13 mouse cellular contexts compared by ENCODE assay signal in genomic region chr10:56793074-56793473, GRCm38 (mm10).
A peak's percentile ranks its signal among the peaks of the same experiment; 100 is the strongest.
DNase-seq lines count a peak whose midpoint lies in the region; ATAC-seq and TF ChIP-seq lines count a peak whose summit lies in the region.
"Had no signal": no experiment of that assay in that cellular context is flagged by ENCODE, and none has a peak within 500 bp of the region (broad histone marks: within the 10 kb centered on the region; RNA-seq: fewer than 3 reads in every experiment).

No protein-coding gene starts in this region.

- DNase-seq in liver, adult 2 months (ENCODE audit: extremely low read depth, low read depth, low spot score) = peak; percentile 56
- DNase-seq in liver = no peak
- peak; percentile 75 for DNase-seq in kidney, postnatal 0 days (ENCODE audit: low spot score)
- DNase-seq in skeletal muscle tissue, adult 2 months (ENCODE audit: low read depth, low spot score) = peak; percentile 10
- no peak for DNase-seq in layer of hippocampus, adult 8-10 months (ENCODE audit: low spot score in 2 of 2)
- DNase-seq: cerebellum, postnatal 10 days; thymus, postnatal 4 days had no signal

- H3K4me2 ChIP-seq in kidney, postnatal 0 days (ENCODE audit: low read length) = no peak overlapping the region
- H3K4me2 ChIP-seq: heart, embryonic 12.5 days; hindbrain, embryonic 14.5 days had no signal

- H3K9ac ChIP-seq in liver, adult 2 months (ENCODE audit: low read depth, low read length) = no peak overlapping the region
- H3K9ac ChIP-seq in kidney, postnatal 0 days (ENCODE audit: low read depth, low read length) = no peak overlapping the region
- H3K9ac ChIP-seq: heart, embryonic 12.5 days; hindbrain, embryonic 14.5 days had no signal

- peak; percentile 92 for ATAC-seq in common myeloid progenitor, adult 5-6 weeks (replicated peaks; ENCODE audit: low read depth, poor library complexity, severe bottlenecking)
- ATAC-seq in kidney, postnatal 0 days (replicated peaks; ENCODE audit: low FRiP score, low read depth) = peak; percentile 73
- ATAC-seq in cerebellum, adult (ENCODE audit: insufficient number of reproducible peaks, low FRiP score, low TSS enrichment) = no peak
- ATAC-seq: CD4-positive, CD25-positive, alpha-beta regulatory T cell, adult 4 months had no signal

- 65% methylated on average over 8 of the region's 8 CpGs for WGBS in liver, adult 2 months
- WGBS in kidney, postnatal 0 days = 27% methylated on average over 8 of the region's 8 CpGs

- no peak for TF ChIP-seq POLR2A in liver, adult 2 months (IDR thresholded peaks at IDR 0.05; ENCODE audit: extremely low read depth, insufficient read depth, low read length)

- no peak overlapping the region for H3K27ac ChIP-seq in liver, adult 2 months (replicated peaks; ENCODE audit: insufficient read depth, low read depth, low read length)
- peak overlapping the region; percentile 54; the same call in 1 of the 2 replicates for H3K27ac ChIP-seq in kidney, postnatal 0 days
- H3K27ac ChIP-seq: forebrain, embryonic 10.5 days; hindbrain, embryonic 14.5 days had no signal

- no peaks in the 10 kb centered on the region for H3K79me2 ChIP-seq in liver, adult 2 months (ENCODE audit: control insufficient read depth, insufficient read depth, low read length)

- H3K27me3 ChIP-seq in liver, adult 2 months (ENCODE audit: control insufficient read depth, insufficient read depth, low read length) = no peaks in the 10 kb centered on the region
- H3K27me3 ChIP-seq in kidney, postnatal 0 days (ENCODE audit: insufficient read depth, low read length) = no peaks in the 10 kb centered on the region
- H3K27me3 ChIP-seq: heart, embryonic 12.5 days had no signal

- H3K36me3 ChIP-seq in liver, adult 2 months (ENCODE audit: control insufficient read depth, insufficient read depth, low read length) = no peaks in the 10 kb centered on the region
- no peaks in the 10 kb centered on the region for H3K36me3 ChIP-seq in kidney, postnatal 0 days (ENCODE audit: insufficient read depth, low read length)
- H3K36me3 ChIP-seq: forebrain, embryonic 10.5 days; heart, embryonic 12.5 days had no signal

- H3K4me1 ChIP-seq in liver, adult 2 months (ENCODE audit: control insufficient read depth, insufficient read depth, low read length) = no peaks in the 10 kb centered on the region
- H3K4me1 ChIP-seq in kidney, postnatal 0 days (replicated peaks; ENCODE audit: insufficient read depth, low read length) = no peaks in the 10 kb centered on the region
- H3K4me1 ChIP-seq: heart, embryonic 12.5 days had no signal

- no peak for TF ChIP-seq CTCF in liver, adult 2 months (IDR thresholded peaks at IDR 0.05; ENCODE audit: low read depth, low read length)
- no peak for TF ChIP-seq CTCF in kidney, postnatal 0 days (IDR thresholded peaks at IDR 0.05; ENCODE audit: low read depth)

- H3K9me3 ChIP-seq in kidney, postnatal 0 days (replicated peaks; ENCODE audit: low read length) = no peaks in the 10 kb centered on the region
- H3K9me3 ChIP-seq: forebrain, embryonic 10.5 days; heart, embryonic 12.5 days had no signal

- H3K4me3 ChIP-seq in liver, adult 2 months (ENCODE audit: insufficient read depth, low read depth, low read length) = no peak overlapping the region
- no peak overlapping the region for H3K4me3 ChIP-seq in kidney, postnatal 0 days (replicated peaks; ENCODE audit: low read depth, low read length)
- H3K4me3 ChIP-seq: forebrain, embryonic 10.5 days; heart, embryonic 12.5 days had no signal

Comparison
In these comparisons a context has a peak if more than half of its experiments do, and no peak if none do; other contexts are left out.
1. DNase-seq: peak in liver, adult 2 months (single experiment), kidney, postnatal 0 days (single experiment) and skeletal muscle tissue, adult 2 months (single experiment); none in liver (single experiment) and layer of hippocampus, adult 8-10 months (0 of 2).